In genomic region chr9:98329274-98330105, GRCm38 (mm10) we compare ENCODE assay signal across 8 mouse cellular contexts. TPM values are rescaled to one million over a fixed set of nuclear protein-coding genes. Genes with fewer than 3 reads are reported as not detected.
A peak's percentile ranks its signal among the peaks of the same experiment; 100 is the strongest.
DNase-seq lines count a peak whose midpoint lies in the region; ATAC-seq lines count a peak whose summit lies in the region.

No protein-coding gene starts in this region.

- no peak overlapping the region for H3K4me3 ChIP-seq in kidney, embryonic 14.5 days (ENCODE audit: low read length)
- no peak overlapping the region for H3K4me3 ChIP-seq in limb, embryonic 15.5 days

- peak; percentile 21 for DNase-seq in adrenal gland, postnatal 14 days
- no peak for DNase-seq in adrenal gland, adult 18-20 months (ENCODE audit: low spot score in 2 of 2)
- DNase-seq in cerebellum, adult 11-12 months = peak; percentile 75
- DNase-seq in frontal cortex, postnatal 36 days (ENCODE audit: low spot score in 2 of 2) = peak; percentile 44 to 75
- peak; percentile 66 for DNase-seq in right cerebral cortex, adult 18-20 months
- DNase-seq in spleen, postnatal 14 days (ENCODE audit: low spot score in 2 of 2) = no peak

- peak overlapping the region; percentile 17; the same call in 1 of the 2 replicates for H3K4me2 ChIP-seq in kidney, embryonic 14.5 days (replicated peaks; ENCODE audit: low read depth, low read length)
- H3K4me2 ChIP-seq in limb, embryonic 15.5 days = peak overlapping the region; percentile 4; the same call in 1 of the 2 replicates

- no peaks in the 10 kb centered on the region for H3K27me3 ChIP-seq in kidney, embryonic 14.5 days (ENCODE audit: control insufficient read depth, insufficient read depth, low read length)
- no peaks in the 10 kb centered on the region for H3K27me3 ChIP-seq in limb, embryonic 15.5 days

- H3K9me3 ChIP-seq in kidney, embryonic 14.5 days (ENCODE audit: control insufficient read depth, low read length) = no peaks in the 10 kb centered on the region
- H3K9me3 ChIP-seq in limb, embryonic 15.5 days = no peaks in the 10 kb centered on the region

- H3K9ac ChIP-seq in kidney, embryonic 14.5 days (ENCODE audit: low read depth, low read length) = no peak overlapping the region
- no peak overlapping the region for H3K9ac ChIP-seq in limb, embryonic 15.5 days

- peaks cover 10% of the 10 kb centered on the region; the same call in 1 of the 2 replicates for H3K4me1 ChIP-seq in kidney, embryonic 14.5 days (ENCODE audit: control insufficient read depth, insufficient read depth, low read length)
- peaks cover 11% of the 10 kb centered on the region; the same call in 1 of the 2 replicates for H3K4me1 ChIP-seq in limb, embryonic 15.5 days

- H3K27ac ChIP-seq in kidney, embryonic 14.5 days (ENCODE audit: low read depth, low read length) = no peak overlapping the region
- H3K27ac ChIP-seq in limb, embryonic 15.5 days = no peak overlapping the region

- 35% methylated on average over 20 of the region's 20 CpGs for WGBS in kidney, embryonic 14.5 days
- 41% methylated on average over 20 of the region's 20 CpGs for WGBS in limb, embryonic 15.5 days

- H3K36me3 ChIP-seq in kidney, embryonic 14.5 days (ENCODE audit: control insufficient read depth, insufficient read depth, low read length) = no peaks in the 10 kb centered on the region
- no peaks in the 10 kb centered on the region for H3K36me3 ChIP-seq in limb, embryonic 15.5 days

- peak; percentile 87 for ATAC-seq in kidney, embryonic 14.5 days (ENCODE audit: low FRiP score, low TSS enrichment)
- ATAC-seq in limb, embryonic 15.5 days (ENCODE audit: insufficient number of reproducible peaks, low FRiP score, low TSS enrichment, low read depth) = peak; percentile 77

RNA-seq across cellular contexts. Expression of gene Nmnat3, which starts 42.3 kb away (rescaled TPM):
- total RNA-seq in adrenal gland, postnatal 14 days (2021) = 12.1 and 13.3 TPM in 2 replicates
- 10 to 100 TPM in 1 of 2 experiments, 1 to 10 TPM in 1; 9.8 to 13.6 TPM for total RNA-seq in adrenal gland, adult 18-20 months (2021)
- 6.4 and 8.4 TPM in 2 replicates for polyA plus RNA-seq in kidney, embryonic 14.5 days (2014; fragmentation: Nextera tagmentation; extraction: Ambion mirVana)
- 5.4 and 7.0 TPM in 2 replicates for polyA plus RNA-seq in limb, embryonic 15.5 days (2015; fragmentation: Nextera tagmentation; extraction: Ambion mirVana)

Comparison
In these comparisons a context has a peak if more than half of its experiments do, and no peak if none do; other contexts are left out.
1. DNase-seq: peak in adrenal gland, postnatal 14 days (single experiment), cerebellum, adult 11-12 months (single experiment), frontal cortex, postnatal 36 days (2 of 2) and right cerebral cortex, adult 18-20 months (single experiment); none in adrenal gland, adult 18-20 months (0 of 2) and spleen, postnatal 14 days (0 of 2).